20 mouse cellular contexts compared by ENCODE assay signal in the genomic region with DNA sequence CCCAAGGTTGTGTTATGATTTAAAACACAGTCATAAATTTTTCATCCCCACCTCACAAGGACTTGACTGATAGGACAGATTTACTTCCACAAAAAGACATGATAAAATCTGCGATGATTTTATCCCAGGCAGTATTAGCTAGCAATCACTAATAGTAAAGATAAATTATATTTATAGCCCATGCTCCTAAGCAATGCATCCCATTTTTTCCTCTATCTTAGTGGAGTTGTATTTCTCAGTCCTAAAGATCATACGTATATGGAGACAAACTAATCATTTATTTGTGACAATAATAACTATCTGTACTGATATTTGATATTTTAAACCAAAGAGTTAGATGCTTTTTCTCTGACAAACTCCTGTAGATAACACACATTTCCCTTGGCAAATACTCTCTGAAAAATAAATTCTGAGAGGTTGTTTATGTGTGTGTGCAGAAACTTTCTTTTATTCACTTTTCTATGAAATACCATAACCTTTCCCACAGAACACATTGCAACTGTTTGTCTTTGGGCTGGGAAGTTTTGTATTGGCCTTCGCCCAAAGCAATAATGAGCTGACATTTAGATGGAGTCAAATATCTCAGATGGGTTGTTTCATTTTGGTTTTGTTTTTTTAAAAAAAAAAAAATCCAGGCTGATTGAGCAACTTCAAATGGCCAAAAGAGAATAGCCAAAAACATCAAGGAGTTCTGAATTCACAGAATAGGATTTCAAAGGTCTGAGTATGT.
DNase-seq lines count a peak whose midpoint lies in the region; ATAC-seq and TF ChIP-seq lines count a peak whose summit lies in the region.
"Had no signal": no experiment of that assay in that cellular context is flagged by ENCODE, and none has a peak within 500 bp of the region (broad histone marks: within the 10 kb centered on the region; RNA-seq: fewer than 3 reads in every experiment).

No protein-coding gene starts in this region.

- peak; percentile 55; the same call in 1 of the 2 replicates for TF ChIP-seq EP300 in lung, postnatal 0 days (IDR thresholded peaks at IDR 0.05)

- peak; percentile 68 for DNase-seq in heart, adult 11 months
- DNase-seq in adipocyte (ENCODE audit: low spot score) = peak; percentile 6
- DNase-seq in kidney, postnatal 0 days (ENCODE audit: low spot score) = peak; percentile 84
- DNase-seq in lung, postnatal 0 days (ENCODE audit: low spot score) = peak; percentile 58
- no peak for DNase-seq in ovary, postnatal 10 days (ENCODE audit: low spot score)
- DNase-seq in cerebellum, postnatal 10 days = no peak
- DNase-seq: adrenal gland, postnatal 10 days; cerebellum, adult 11-12 months; gastrocnemius, postnatal 14 days; heart, postnatal 4 days; liver, postnatal 0 days; right cerebral cortex, postnatal 25 days; thymus, adult 18-20 months had no signal

- H3K27ac ChIP-seq in heart, embryonic 12.5 days (ENCODE audit: poor library complexity, severe bottlenecking) = no peak overlapping the region
- 0 out of 2 replicates have a peak overlapping the region, but pooled peaks have one; percentile 13 for H3K27ac ChIP-seq in kidney, postnatal 0 days
- H3K27ac ChIP-seq in lung, postnatal 0 days (ENCODE audit: low read length) = no peak overlapping the region
- H3K27ac ChIP-seq in midbrain, embryonic 13.5 days = no peak overlapping the region
- H3K27ac ChIP-seq: forebrain, embryonic 10.5 days; heart, embryonic 13.5 days; midbrain, embryonic 10.5 days; neural tube, embryonic 13.5 days had no signal

- TF ChIP-seq CTCF in kidney, postnatal 0 days (IDR thresholded peaks at IDR 0.05; ENCODE audit: low read depth) = no peak
- TF ChIP-seq CTCF in lung, postnatal 0 days (IDR thresholded peaks at IDR 0.05) = no peak

- no peak overlapping the region for H3K9ac ChIP-seq in heart, embryonic 12.5 days
- no peak overlapping the region for H3K9ac ChIP-seq in kidney, postnatal 0 days (ENCODE audit: low read depth, low read length)
- no peak overlapping the region for H3K9ac ChIP-seq in lung, postnatal 0 days (replicated peaks; ENCODE audit: low read depth)
- no peak overlapping the region for H3K9ac ChIP-seq in midbrain, embryonic 13.5 days (replicated peaks)
- H3K9ac ChIP-seq: heart, embryonic 13.5 days; liver, postnatal 0 days; neural tube, embryonic 13.5 days had no signal

- no peak overlapping the region for H3K4me2 ChIP-seq in heart, embryonic 12.5 days
- H3K4me2 ChIP-seq in kidney, postnatal 0 days (ENCODE audit: low read length) = no peak overlapping the region
- H3K4me2 ChIP-seq in lung, postnatal 0 days (replicated peaks; ENCODE audit: low read depth, low read length) = no peak overlapping the region
- no peak overlapping the region for H3K4me2 ChIP-seq in midbrain, embryonic 13.5 days (replicated peaks)
- H3K4me2 ChIP-seq: heart, embryonic 13.5 days; neural tube, embryonic 13.5 days had no signal

- WGBS in heart, embryonic 12.5 days = 78% methylated on average over 3 of the region's 3 CpGs
- WGBS in kidney, postnatal 0 days = 39% methylated on average over 3 of the region's 3 CpGs
- WGBS in lung, postnatal 0 days = 52% methylated on average over 3 of the region's 3 CpGs
- WGBS in midbrain, embryonic 13.5 days = 93% methylated on average over 3 of the region's 3 CpGs

- H3K9me3 ChIP-seq in heart, embryonic 12.5 days (replicated peaks) = no peaks in the 10 kb centered on the region
- H3K9me3 ChIP-seq in kidney, postnatal 0 days (replicated peaks; ENCODE audit: low read length) = no peaks in the 10 kb centered on the region
- no peaks in the 10 kb centered on the region for H3K9me3 ChIP-seq in lung, postnatal 0 days (ENCODE audit: low read length)
- no peaks in the 10 kb centered on the region for H3K9me3 ChIP-seq in midbrain, embryonic 13.5 days
- H3K9me3 ChIP-seq: forebrain, embryonic 10.5 days; heart, embryonic 13.5 days; midbrain, embryonic 10.5 days; neural tube, embryonic 13.5 days had no signal

- no peak overlapping the region for H3K4me3 ChIP-seq in heart, embryonic 12.5 days
- no peak overlapping the region for H3K4me3 ChIP-seq in kidney, postnatal 0 days (replicated peaks; ENCODE audit: low read depth, low read length)
- no peak overlapping the region for H3K4me3 ChIP-seq in lung, postnatal 0 days (ENCODE audit: low read depth, low read length)
- no peak overlapping the region for H3K4me3 ChIP-seq in midbrain, embryonic 13.5 days (replicated peaks)
- H3K4me3 ChIP-seq: forebrain, embryonic 10.5 days; heart, embryonic 13.5 days; midbrain, embryonic 10.5 days; neural tube, embryonic 13.5 days had no signal

- H3K36me3 ChIP-seq in heart, embryonic 12.5 days = no peaks in the 10 kb centered on the region
- H3K36me3 ChIP-seq in kidney, postnatal 0 days (ENCODE audit: insufficient read depth, low read length) = no peaks in the 10 kb centered on the region
- H3K36me3 ChIP-seq in lung, postnatal 0 days (ENCODE audit: insufficient read depth, low read length) = no peaks in the 10 kb centered on the region
- no peaks in the 10 kb centered on the region for H3K36me3 ChIP-seq in midbrain, embryonic 13.5 days
- H3K36me3 ChIP-seq: forebrain, embryonic 10.5 days; heart, embryonic 13.5 days; midbrain, embryonic 10.5 days; neural tube, embryonic 13.5 days had no signal

- no peaks in the 10 kb centered on the region for H3K4me1 ChIP-seq in heart, embryonic 12.5 days (replicated peaks)
- no peaks in the 10 kb centered on the region for H3K4me1 ChIP-seq in kidney, postnatal 0 days (replicated peaks; ENCODE audit: insufficient read depth, low read length)
- no peaks in the 10 kb centered on the region for H3K4me1 ChIP-seq in lung, postnatal 0 days (ENCODE audit: insufficient read depth, low read depth, low read length)
- peaks cover 11% of the 10 kb centered on the region for H3K4me1 ChIP-seq in midbrain, embryonic 13.5 days (replicated peaks)
- H3K4me1 ChIP-seq: forebrain, embryonic 10.5 days; heart, embryonic 13.5 days had no signal

- ATAC-seq in heart, embryonic 12.5 days (ENCODE audit: insufficient number of reproducible peaks, low FRiP score) = no peak
- ATAC-seq in kidney, postnatal 0 days (replicated peaks; ENCODE audit: low FRiP score, low read depth) = no peak; the same call in 1 of the 2 replicates
- ATAC-seq in lung, postnatal 0 days = peak; percentile 44; the same call in 1 of the 2 replicates
- ATAC-seq in midbrain, embryonic 13.5 days = no peak
- ATAC-seq: hindbrain, embryonic 16.5 days; liver, postnatal 0 days had no signal

- no peaks in the 10 kb centered on the region for H3K27me3 ChIP-seq in heart, embryonic 12.5 days (replicated peaks)
- H3K27me3 ChIP-seq in kidney, postnatal 0 days (ENCODE audit: insufficient read depth, low read length) = no peaks in the 10 kb centered on the region
- no peaks in the 10 kb centered on the region for H3K27me3 ChIP-seq in lung, postnatal 0 days (replicated peaks; ENCODE audit: insufficient read depth, low read length)
- H3K27me3 ChIP-seq in midbrain, embryonic 13.5 days = no peaks in the 10 kb centered on the region
- H3K27me3 ChIP-seq: heart, embryonic 13.5 days; neural tube, embryonic 13.5 days had no signal

Comparison
In these comparisons a context has a peak if more than half of its experiments do, and no peak if none do; other contexts are left out.
1. DNase-seq: peak in heart, adult 11 months (single experiment), adipocyte (single experiment), kidney, postnatal 0 days (single experiment) and lung, postnatal 0 days (single experiment); none in ovary, postnatal 10 days (single experiment) and cerebellum, postnatal 10 days (0 of 2).